Mouse (Mus musculus) frontal cortex, postnatal 10 days (tissue): ENCODE results near the gene Kif6.

Experiments used
- DNase-seq, 2 experiments: peaks; one replicate each; pipeline ENCODE4 v3.0.0; 2022; ENCODE audit warnings: low spot score in 2 of 2, mixed read lengths in 1 of 2

Gene Kif6

DNA sequence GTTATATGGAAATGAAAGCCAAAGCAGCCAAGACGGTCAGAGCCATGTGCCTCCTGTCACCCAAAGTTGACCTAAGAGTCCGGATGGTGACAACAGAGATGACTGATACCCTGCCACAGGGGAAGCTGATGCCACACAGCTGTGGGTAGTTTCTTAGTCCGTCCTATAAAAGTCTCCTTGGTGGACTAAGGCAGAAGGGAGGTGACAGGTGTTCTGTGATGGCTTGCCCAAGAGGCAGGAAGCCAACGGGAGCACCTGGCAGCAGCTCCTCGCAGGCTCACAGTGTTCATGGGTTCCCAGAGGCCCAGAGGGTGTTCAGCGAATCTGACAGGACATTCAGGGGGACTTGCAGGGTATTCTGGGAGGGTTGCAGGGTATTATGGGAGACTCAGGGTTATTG, 279.5 kb downstream of the Kif6 start:
- no peak for DNase-seq

GRCm38 (mm10) chr17:49898849-49899331, 284.0 kb downstream of the Kif6 start:
- peak; percentile 60 to 82 for DNase-seq

DNA sequence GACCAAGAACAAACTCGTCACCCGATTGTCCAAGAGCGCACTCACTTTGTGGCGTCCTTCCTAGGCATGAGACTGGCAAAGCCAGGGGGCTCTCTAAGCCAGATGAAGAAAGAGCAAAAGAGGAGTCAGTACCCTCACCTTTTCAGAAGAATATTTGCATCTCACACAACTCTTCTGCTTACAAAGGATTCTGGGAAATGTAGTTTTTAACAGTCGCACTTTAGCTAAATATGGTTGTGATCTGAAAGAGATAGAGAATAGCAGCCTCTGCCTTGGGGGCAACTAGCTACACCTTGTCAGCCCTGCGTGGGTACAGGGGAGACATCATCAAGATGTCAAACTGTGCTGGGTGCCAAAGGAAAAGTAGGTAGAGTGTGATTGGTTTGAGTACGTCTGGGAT, 287.7 kb downstream of the Kif6 start:
- no peak for DNase-seq

- no peak for DNase-seq
Observed at GRCm38 (mm10) chr17:49923429-49923828, 308.5 kb downstream of the Kif6 start.

DNA sequence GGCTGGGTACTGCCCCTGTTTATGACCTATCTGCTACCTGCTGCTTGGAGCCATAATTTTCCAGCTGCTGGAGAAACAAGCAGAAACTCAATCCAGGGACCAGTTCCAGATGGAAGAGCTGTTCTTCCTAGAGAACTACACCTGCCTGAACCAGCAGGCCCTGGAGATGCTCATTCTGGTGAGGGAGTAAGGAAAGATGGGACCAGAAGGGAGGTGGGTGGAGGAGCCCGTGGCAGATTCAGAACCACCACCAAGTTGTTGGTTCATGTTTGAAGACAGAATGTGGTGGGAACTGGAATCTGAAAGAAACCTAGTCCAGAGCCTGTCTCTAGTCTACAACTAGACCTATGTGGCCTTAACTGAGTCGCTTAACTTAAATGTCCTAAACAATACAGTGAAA, 312.7 kb downstream of the Kif6 start:
- no peak for DNase-seq

DNA sequence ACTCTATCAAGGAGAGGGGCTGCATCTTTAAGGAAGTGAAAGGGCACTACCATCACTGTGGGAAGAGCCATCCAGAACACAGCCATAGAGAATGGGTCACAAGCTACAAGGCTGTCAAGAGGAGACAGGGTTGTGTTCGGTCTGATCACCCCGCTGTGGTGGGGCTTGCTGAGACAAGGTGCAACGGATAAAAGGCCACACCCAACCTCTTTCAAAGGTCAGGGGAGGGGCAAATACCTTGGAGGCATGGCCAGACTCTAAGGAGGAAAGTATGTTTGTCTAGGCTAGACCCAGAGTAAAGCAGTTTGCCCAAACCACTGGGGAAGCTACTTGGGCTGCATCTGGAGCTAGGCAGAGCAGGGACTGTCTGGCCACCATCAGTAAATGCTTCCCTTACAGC, 318.9 kb downstream of the Kif6 start:
- no peak for DNase-seq

GRCm38 (mm10) chr17:49934586-49934985, 319.6 kb downstream of the Kif6 start:
- DNase-seq, result no peak

- DNase-seq, result peak; percentile 43 to 75
Observed at GRCm38 (mm10) chr17:49935602-49936205, 320.8 kb downstream of the Kif6 start.

DNA sequence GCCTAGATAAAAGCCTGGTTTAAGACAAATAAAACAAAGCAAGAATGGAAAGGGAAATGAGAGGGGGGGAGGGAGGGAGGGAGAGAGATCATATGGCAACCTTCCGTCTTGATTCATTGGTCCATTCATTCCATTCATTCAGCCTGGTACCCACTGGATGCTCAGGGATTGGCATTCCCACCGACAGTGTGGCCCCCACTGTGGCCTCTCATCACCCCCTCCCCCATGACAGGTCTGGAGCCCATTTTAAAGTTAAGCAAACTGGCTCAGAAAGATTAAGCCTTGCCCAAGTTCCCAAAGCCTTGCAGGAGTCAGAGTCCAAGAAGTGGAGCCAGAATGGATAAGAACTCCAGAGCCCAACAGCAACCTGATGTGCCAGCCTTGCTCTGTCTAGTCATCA, 321.3 kb downstream of the Kif6 start:
- DNase-seq, result no peak

- DNase-seq, result no peak
Observed at GRCm38 (mm10) chr17:49939146-49939545, 324.2 kb downstream of the Kif6 start.

DNA sequence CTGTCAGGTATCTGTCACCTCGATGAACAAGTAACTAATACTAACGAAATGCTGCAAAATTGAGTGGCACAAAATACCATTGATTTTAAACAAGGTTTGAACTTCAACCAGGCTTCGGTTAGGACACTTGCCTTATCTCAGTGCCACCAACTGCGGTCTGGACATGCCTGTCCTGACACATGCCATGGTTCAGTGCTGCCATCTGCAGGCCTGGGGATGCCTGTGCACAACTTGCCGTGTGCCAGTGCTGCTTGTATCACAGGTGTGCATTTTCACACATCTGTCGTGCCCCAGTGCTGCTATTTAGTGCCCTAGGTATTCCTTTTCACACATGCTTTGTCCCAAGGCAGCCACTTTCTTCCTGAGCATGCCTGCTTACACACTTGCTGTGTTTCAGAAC, 327.7 kb downstream of the Kif6 start:
- no peak for DNase-seq

DNA sequence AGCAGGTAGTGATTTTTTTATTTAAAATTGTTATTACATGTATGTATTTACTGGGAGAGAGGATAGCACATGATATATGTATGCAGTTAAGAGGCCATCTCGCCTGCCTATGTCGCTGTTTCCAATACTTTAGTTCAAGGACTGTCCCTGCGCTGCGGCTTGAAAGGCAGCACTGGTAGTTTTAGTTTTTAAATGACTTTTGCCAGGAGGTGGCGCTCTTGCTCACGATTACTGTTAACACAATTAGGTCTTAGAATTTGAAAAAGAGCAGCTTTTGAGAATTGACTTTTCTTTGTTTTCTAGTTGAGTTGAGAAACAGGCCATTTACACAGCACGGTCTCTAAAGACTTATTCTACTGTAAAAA, 336.5 kb downstream of the Kif6 start:
- DNase-seq, result peak; percentile 33 to 77

DNA sequence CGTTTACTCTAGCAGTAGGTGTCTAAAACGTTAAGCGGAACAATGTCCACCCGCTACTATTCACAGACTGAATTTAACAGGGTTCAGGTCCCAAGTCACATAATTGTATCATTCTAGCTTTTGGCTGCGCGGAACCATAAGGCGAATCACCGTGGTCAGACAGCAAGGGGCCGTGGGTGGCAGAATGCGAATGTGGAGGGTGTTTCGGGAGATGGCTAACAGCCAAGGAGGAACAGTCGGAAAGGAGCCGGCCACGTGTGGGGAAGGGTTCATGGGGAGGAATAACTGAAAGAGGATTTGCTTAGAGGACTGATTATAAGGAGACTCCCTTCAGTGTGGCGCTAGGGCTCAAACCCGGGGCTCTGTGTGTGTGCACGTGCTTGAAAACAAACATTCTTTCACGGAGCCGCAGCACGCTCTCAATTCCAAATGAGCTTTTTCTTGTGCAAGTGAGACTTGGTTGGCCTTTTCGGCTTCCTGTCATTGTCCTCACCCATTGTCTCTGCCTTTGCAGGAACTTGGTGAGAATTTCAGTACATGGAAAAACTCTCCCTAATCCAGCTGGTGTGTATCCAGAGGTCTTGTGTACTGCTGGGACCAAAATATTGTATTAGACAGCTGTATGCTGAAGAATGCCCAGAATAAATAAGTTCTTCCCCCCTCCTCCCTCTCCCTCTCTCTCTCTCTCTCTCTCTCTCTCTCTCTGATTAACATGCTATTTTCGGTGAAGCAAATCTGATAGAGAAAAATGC, 337.1 kb downstream of the Kif6 start:
- DNase-seq, result no peak

DNA sequence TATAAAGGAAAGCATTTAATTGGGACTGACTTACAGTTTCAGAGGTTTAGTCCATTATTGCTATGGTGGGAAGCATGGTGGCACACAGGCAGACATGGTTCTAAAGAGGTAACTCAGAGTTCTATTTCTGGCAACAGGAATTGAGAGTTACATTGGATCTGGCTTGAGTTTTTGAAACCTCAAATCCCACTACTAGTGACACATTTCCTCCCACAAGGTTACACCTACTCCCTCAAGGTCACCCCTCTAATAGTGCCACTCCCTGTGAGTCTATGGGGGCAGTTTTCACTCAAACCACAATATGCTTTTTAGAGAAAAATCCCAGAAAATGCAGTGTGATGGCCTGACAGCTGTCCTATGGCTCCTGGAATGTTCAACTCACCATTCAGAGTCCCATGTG, 344.1 kb downstream of the Kif6 start:
- DNase-seq, result no peak
